Mouse (Mus musculus) thymus, adult 2 months (tissue): ENCODE results near the gene Themis3.

ENCODE experiments used
- CTCF ChIP-seq: fragments of 200-500 bp; IDR thresholded peaks from 2 replicates; pipeline ENCODE4 v1.5.1; 2012; ENCODE audit warnings: mild to moderate bottlenecking, control low read depth, low read length, moderate library complexity, borderline replicate concordance; ENCODE audit not compliant: control insufficient read depth, poor library complexity, insufficient read depth; ENCODE audit errors: extremely low read depth
- POLR2A ChIP-seq: fragments of 200-500 bp; IDR thresholded peaks from 2 replicates; pipeline ENCODE4 v1.6.1; 2012; ENCODE audit warnings: mild to moderate bottlenecking, low read length, control low read depth, moderate library complexity; ENCODE audit not compliant: control insufficient read depth, poor library complexity, insufficient read depth; ENCODE audit errors: extremely low read depth

DNA sequence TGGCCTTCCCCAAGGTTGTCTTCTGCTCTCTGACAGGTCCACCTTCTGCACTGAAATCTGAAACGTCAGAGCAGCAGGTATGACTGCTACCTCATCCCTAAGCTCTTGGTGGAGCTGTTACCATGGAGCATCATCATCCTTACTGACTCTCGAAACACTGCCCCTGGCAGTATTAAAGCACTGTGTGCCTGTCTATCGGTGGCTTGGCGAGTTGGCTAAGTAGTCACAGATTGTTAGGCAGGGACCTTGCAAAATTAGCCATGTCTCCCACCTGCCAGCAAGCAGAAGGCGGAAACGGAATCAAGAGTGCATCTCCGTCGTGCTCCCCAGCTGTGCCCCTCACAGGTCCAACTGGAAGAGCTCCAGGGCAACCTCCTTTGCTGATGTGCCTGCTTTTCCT is 4.6 kb downstream of the Themis3 start:
- TF ChIP-seq CTCF (no peak), POLR2A (no peak)
